Mouse (Mus musculus) spleen, adult 18-20 months (tissue): ENCODE results near the gene Ppp1r9a.

Experiments used
- DNase-seq, 2 experiments: peaks; one replicate each; pipeline ENCODE4 v3.0.0; 2022; ENCODE audit warnings: mixed read lengths in 2 of 2

The Ppp1r9a gene

GRCm38 (mm10) chr6:5164855-5165254 lies 262.1 kb downstream of the Ppp1r9a start:
- no peak for DNase-seq

- peak in 1 of 2 experiments; percentile 6 for DNase-seq
Measured at GRCm38 (mm10) chr6:5167051-5167677, 264.4 kb downstream of the Ppp1r9a start.

GRCm38 (mm10) chr6:5168158-5168557 lies 265.4 kb downstream of the Ppp1r9a start:
- no peak for DNase-seq

GRCm38 (mm10) chr6:5171418-5171817 lies 268.7 kb downstream of the Ppp1r9a start:
- no peak for DNase-seq

DNA sequence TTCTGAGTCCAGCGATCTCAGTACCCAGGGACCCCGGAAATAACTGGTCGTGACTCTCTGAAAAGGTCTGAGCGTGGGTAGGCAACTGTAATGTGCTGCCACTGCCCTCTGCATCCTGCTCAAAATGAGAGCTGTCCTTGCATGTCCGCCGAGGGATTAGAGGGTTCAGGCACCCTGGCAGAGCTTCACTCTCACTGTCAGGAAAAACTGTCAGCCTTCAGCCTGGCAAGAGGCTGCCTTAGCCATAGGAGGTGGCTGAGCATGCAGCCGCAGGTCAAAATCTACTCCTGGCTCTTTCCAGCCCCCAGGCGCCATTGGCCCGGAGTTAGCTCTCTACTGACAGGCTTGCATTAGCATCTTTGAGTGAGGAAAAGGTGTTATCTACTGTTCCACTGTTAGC lies 269.9 kb downstream of the Ppp1r9a start:
- no peak for DNase-seq

GRCm38 (mm10) chr6:5174179-5174812 lies 271.6 kb downstream of the Ppp1r9a start:
- no peak for DNase-seq

DNA sequence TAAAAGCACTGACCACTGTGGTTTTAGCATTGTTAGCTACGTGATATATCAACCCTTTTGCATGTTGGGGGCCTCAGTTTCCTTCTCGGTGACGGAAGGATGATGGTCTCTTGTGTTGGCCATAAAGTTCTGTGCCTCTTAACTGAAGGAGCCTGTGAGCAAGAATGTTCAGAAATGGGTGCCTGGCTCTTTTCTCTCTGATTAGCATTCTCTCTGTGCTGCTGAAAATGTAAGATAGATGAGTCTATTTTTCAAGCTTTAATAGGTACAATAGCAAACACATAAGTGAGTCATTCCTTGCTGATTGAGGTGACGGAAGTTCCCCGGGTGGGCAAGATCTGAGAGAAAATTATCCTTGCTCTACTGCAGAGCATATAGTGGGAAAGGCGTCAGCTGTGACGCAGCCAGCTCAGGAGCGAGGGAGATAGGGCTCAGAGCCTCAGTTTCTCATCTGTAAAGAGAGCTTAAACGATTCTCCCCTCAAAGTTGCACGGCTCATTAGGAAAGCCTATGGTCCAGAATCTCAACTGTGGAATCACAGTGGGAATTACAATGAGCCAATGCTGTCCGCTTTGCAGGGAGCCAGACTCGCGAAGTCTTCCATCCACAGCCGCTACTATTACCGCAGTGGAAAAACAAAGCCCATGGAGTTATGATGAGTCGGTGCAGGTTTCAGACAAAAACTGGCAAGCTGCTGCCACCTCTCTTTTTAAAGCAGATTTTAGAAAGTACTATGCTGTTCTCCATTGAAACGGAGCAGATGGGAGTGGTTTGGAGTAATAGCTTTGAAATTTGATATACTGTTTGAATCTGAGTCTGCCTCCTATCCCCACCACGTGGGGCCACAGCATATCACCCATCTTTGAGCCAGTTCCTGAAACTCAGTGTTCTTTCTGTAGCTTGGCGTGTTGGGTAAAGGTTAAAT lies 275.5 kb downstream of the Ppp1r9a start:
- no peak for DNase-seq

GRCm38 (mm10) chr6:5179189-5179588 lies 276.5 kb downstream of the Ppp1r9a start:
- no peak for DNase-seq

DNA sequence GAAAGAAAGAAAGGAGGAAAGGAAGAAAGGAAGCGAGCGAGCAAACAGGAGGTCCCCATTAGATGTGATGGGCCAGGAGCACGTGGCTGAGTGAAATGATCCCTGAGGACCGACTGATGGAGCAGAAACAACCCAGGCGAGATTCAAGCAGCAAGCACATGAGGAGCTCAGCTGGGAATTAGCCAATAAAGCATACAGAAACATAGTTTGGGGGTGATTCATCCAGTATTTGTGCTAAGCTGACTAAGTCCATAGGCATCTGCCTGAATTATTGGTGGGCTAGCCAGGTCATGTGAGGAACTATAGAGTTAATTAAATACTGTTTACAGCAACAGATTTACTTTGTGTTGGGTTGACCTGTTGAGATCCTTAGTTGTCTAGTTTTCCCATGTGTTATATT lies 277.9 kb downstream of the Ppp1r9a start:
- no peak for DNase-seq

GRCm38 (mm10) chr6:5186229-5186950 lies 283.7 kb downstream of the Ppp1r9a start:
- no peak for DNase-seq

GRCm38 (mm10) chr6:5187586-5187985 lies 284.9 kb downstream of the Ppp1r9a start:
- no peak for DNase-seq

DNA sequence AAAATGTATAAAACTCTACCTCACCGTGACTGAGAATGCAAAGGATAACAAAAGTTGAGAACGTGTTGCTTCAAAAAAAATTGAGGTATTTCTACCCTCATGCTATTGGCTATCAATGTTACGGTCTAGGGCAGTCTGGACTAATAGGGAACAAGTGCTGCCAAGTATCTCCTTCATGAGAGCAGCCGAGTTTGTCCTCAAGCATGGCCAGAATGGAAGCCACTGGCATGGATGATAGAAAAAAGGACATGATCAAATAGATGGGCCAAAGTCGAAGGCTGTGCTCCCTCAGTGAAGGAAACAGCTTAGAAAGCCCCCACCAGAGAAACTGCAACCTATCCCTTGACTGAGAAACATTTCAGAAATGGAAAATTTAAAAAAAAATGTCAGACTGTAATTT lies 285.3 kb downstream of the Ppp1r9a start:
- no peak for DNase-seq

GRCm38 (mm10) chr6:5188938-5189337 lies 286.2 kb downstream of the Ppp1r9a start:
- DNase-seq = no peak

- DNase-seq = no peak
Measured at GRCm38 (mm10) chr6:5189507-5189906, 286.8 kb downstream of the Ppp1r9a start.

GRCm38 (mm10) chr6:5190761-5191160 lies 288.0 kb downstream of the Ppp1r9a start:
- no peak for DNase-seq

GRCm38 (mm10) chr6:5193693-5194092 lies 291.0 kb downstream of the Ppp1r9a start, which contains the start of gene Pon1:
TSS of gene Pon1 (minus strand) at chr6:5193946.
- DNase-seq = no peak

DNA sequence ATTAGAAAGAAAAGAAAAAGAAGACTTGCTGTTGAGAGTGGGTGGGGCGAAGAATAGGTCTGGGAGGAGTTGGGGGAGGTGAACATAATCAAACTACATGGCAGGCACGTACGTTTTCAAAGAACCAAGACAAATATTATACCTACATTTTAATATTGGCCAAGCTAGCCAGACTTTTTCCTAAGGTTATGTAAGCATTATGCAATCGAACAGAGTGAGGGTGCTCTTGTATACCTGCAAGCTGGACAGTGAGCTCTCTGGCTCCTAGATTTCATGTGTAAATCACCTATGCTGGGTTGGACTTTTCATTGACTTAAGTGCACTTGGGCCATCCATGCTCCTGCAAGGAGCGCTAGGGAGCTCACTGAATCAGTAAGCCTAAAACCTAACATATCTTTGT lies 295.9 kb downstream of the Ppp1r9a start:
- no peak for DNase-seq

DNA sequence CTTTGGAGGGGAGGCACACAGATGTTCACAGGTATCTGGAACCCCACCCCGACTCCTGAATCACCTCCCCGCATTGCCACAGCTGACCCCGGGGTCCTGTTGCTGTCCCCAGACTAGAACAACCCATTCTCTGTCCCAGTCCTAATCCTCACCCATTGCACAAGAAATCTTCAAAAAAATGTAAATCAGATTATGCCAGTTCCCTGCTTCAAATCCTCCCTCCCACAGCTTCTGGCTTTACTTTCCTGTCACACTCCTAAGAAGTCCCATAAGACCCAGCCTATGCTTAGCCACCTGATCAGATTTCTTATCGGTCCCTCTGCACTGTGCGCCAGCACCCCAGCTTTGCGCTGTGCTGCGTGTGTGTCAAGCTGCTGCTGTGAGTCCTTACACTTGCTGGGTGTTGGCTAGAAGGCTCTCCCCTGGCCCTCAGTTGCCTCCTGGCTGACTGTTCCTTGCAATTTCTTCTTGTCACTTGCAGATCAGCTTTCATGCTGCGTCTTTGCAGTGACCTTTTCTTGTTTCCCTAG lies 296.7 kb downstream of the Ppp1r9a start:
- DNase-seq = no peak

DNA sequence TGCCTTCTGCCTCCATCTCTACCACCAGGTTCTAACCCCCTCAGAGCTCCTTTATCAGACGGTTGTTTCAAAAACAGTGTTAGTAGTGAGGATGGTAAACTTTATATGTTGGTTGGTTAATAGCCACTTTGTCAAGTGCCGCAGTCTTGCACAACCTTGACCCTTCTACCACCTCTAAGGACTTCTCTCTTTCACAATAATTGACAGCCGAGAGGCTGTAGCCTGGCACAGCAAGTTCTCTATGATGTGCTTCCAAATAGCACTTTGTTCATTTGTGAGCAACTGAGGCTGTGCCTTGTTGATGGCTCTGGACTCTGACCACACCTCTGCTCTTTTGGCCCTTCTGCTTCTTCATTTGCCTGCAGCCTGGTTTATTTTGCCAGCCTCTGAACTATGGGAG lies 297.2 kb downstream of the Ppp1r9a start:
- DNase-seq = no peak

- DNase-seq = no peak
Measured at GRCm38 (mm10) chr6:5207817-5208216, 305.1 kb downstream of the Ppp1r9a start.
